Mouse (Mus musculus) v-Abl transformed pro-B cells (cell line): ENCODE data around the gene Prpf39.

ENCODE experiments used
- in situ Hi-C, 2 experiments: fragments of 400-800 bp; cut with MboI; formaldehyde crosslinking; loops; one replicate each; pipeline ENCODE4 v1.15.1; 2025; ENCODE audit not compliant: unreplicated experiment in 2 of 2

The Prpf39 gene

DNA sequence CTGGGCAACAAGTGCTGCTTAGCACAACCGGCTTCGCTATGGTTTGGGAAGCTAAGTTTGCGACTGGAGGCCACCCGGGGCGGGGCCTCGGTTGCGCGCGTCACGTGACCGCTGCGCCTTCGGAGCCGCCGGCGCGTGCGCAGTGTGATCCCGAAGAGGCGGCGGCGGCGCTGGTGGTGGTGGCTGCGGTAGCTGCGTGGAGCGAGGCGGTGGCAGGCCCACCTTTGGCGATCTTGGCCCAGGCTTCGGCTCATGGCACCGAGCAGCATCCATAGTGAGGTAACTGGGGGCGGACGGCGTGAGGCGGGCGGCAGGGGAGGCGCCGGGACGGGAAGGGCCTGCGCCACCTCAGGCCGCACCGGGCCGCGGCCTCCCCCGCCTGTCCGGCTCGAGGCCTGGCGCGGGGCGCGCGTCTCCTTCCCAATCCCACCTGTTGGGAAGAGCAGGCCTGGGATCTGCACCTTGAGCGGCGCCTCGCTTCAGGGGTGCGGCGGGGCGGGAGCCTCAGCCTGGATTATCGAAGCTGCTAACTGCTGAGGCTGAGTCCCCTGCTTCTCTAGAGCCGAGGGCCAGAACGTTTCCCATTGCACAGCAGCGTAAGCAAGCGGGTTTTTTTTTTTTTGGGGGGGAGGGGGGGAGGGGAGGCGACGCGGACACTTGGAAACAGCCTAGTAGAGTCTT, at the start of gene Prpf39:
Gene Prpf39 (plus strand): TSS at position 144 of the 681 bp plus-strand sequence.
- in situ Hi-C loops, result no loop called here

DNA sequence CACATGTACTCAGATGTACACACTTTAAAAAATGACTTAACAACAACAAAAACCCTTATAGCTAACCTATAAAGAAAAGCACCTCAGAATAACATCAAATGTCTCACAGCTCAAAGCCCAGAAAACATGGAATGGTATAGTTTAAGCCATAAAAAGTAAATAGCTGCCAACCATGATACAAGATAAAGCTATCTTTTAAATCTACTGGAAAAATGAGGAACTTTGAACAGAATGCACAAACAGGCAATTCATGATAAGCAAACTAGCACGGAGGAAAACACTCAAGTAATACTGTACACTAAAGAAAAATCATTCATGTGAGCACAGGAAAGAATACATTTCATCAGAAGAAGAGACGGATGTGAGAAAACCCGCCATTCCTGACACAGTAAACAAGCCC, 28.4 kb upstream of the Prpf39 start:
- in situ Hi-C loops, result no loop called here

DNA sequence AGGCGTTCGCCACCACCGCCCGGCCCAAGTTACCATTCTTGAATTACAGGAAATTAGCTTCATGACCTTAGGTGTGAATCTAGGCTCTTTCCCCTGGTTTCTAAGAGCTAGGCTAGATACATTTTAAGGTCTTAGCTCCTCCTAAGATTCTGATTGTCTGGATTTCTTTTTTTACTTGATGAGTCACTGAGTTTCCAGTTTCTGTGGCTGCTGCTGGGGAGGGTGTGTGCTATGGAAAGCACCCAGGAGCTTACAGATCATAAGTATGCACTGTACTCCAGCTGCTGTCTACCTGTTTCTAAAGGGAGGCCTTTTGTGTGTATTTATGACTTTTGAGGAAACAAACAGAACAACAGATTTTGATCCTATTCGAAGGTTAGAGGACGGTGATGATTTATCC, 13.3 kb upstream of the Prpf39 start:
- in situ Hi-C loops, result no loop called here

DNA sequence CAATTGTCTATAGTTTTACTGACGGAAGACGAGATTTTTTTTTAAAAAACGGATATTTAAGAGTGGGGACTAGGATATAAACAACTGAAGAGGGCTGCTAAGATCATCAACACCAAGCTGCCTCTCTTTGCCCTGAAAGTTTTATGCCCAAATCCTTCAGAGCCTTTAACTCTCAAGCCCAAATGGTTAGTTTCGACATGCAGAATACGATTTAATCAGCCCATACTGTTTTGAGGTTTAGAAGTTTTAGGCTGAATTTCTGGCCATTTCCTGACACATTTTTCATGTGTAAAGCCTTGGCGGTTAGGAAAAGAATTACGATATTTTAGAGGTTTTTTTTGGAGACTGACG, 319 bp upstream of the Prpf39 start:
- in situ Hi-C loops, result no loop called here

DNA sequence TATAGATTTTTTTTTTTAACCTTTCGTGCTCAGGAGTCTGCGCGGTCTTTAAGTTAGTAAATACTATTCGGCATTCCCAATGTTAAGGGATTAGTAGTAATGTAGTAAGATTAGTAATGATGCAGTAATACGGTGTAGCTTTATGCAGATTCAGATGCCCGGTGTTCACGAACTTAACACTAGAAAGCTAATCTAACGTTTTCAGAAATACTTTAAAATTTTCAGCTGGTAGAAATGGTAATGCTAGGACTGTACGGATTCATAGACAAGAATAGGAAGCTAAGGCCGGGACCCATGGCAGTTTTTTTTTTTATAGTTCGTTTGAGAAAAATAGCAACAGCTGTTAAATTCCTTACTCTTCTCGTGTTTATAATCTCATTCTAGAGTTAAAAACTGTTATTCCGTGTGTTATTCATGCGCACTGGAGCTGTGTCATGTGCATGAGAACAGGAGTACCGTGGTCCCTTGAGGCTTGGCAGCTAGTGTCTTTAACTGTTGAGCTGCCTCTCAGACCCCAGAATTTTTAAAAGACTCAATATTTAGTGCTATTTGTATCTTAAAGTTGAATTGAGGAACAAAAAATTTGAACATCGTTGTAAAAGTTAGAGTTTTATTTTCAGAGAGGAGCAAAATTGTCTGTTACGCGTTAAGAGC, 886 bp downstream of the Prpf39 start:
- in situ Hi-C loops, result no loop called here

DNA sequence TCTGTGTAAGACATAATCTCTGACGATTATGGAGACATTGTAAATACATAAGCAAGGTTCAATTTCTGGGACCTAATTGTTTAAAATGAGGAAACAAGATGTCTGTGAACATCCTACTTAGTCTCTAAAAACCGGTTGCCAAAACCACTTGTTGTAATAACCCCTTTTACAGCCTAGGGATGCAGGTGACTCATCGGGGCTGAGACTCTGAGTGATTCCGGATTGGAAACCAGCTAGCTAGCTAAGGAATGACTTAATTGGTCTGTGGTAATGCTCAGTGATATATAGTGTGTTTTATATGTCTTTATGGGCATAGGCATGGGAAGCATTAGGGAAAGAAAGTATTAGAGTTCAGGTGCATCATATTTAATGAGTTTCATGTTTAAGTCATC, 1.4 kb downstream of the Prpf39 start:
- in situ Hi-C loops, result no loop called here

DNA sequence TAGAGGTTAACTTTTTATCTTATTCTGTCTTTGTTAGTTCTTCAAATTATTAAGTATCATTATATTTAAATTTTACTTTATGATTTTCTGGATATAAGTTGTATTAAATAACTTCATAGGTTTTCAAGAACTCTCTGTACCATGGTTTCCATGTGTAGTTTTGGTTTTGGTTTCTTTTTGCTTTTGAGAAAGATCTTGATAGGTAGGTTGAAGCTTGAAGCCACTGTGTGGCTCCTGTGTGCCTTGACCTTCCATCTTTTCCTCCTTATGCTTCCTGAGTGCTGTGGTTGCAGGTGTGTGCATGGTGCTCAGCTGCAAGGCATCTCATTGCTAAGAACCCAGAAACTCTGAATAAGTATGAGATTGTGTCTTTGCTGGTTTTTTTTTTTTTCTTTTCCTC, 12.7 kb downstream of the Prpf39 start:
- in situ Hi-C loops, result no loop called here

DNA sequence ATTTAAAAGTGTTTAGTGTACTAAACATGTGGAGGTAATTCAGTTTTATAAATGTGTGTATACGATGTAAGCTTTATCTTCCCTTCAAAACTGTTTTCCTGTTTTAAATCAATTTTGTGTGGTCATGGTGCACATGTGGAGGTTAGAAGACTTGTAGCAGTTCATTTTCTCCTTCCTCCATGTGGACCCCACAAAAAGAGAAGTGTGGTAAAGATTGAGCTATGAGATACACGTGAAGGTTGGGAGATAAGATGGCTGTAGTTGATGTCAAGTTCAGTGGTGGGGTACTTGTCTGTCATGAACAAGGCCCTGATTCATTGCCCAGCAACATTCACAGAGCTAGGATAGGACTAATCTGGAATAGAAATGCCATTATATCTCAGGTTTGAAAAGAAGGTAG, 22.1 kb downstream of the Prpf39 start:
- in situ Hi-C loops, result no loop called here

DNA sequence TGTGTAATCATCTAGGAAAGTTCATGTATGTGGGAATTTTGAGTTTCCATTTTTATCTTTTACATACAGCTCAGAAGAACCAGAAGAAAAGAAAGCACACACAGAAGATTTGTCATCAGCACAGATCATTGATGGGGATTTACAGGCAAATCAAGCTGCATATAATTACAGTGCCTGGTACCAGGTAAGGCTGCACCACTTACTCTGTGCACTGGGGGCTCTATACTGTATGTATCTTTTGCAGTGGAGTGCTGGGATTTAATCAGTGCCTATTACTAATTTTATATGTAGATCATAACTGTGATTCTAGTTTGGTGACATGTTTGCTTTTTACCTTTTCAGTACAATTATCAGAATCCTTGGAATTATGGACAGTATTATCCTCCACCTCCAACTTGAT, 24.9 kb downstream of the Prpf39 start:
- in situ Hi-C loops, result no loop called here

DNA sequence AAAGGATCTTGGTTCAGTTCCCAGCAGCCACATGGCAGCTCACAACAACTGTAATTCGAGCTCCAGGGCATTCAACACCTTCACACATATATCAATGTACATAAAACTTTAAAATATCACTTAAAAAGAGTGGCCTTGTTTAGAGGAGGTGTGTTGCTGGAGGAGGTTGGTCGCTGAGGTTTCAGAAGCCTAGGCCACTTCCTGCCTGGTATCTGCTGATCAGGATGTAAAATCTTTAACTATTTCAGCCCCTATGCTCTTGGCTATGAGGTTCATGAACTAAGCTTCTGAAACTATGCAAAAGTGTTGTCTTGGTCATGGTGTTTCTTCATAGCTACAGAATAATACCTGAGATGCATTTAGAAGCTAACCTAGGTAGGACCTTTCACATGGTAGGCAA, 29.1 kb downstream of the Prpf39 start:
- in situ Hi-C loops, result no loop called here

DNA sequence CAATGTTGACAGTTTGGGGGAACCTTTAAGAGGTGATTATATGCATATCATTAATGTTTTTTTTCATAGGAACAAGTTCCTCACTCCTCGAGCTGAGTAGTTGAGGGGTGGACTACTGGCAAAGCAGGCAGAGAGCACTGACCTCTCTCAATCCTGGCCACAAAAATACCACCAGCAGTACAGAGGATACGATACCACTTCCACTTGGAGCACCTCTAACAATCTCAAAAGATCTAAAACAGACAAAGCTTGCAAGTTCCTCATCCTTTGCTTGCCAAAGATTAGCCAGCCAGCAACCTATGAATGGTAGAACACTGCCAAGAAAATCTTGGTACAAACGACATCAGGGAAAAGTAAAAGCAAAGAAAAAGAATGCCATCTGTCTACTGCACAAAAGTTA, 30.1 kb downstream of the Prpf39 start:
- in situ Hi-C loops, result no loop called here

DNA sequence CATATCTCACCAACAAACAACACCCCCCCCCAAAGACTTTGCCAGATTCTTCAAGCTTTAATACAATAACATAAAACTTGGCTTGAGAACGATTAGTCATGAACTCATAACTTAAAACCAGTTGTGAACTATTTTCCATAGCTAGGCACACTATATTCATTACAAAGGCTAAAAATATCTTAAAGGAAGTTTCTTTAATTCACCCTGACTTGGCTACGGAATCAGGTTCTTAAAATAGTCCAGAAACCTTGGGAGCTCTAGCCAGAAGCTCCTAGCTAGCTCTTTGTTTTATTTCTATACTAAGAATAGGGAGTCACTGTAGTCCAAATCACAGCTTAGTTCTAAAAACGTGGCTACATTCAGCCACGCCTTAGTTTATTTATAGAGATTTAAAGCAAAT, 32.3 kb downstream of the Prpf39 start:
- in situ Hi-C loops, result no loop called here

DNA sequence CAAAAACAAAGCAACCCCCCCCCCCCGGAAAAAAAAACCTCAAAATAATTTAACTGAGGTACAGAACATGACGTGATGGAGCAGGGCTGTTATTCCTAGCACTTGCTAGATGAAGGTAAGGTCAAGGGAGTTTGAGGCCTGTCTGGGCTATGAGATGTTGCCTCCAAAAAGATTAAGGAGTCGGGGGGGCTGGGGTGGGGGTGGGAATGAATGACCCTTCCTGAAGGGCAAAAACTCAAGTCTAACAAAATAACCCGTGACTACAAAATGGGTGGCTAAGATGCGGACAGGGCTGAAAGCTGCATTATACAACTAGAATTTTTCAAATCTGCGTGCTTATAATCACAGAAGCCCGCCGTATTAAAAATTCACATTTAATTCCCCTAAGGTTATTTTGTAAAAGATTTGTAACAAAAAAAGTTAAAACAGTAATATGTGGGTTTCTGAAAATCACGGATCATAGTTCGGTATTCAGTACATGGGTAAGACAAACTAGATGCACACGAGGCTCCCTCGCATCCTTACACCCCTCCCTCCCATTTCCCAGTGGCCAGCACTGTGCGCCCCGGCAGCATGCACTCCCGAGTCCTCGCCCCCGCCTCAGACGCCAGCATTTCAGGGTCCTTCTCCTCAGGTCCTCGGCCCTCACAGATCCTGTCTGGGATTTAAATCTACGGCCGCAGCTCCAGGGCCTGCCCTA, 36.9 kb downstream of the Prpf39 start:
- in situ Hi-C loops, result loop anchor here (5.0 to 10.0 kb wide), 2 partner anchors 106 to 108 kb away; partner anchors contain the start of genes Klhl28 (in 2 of the 2) and Togaram1 (in 2 of the 2)

DNA sequence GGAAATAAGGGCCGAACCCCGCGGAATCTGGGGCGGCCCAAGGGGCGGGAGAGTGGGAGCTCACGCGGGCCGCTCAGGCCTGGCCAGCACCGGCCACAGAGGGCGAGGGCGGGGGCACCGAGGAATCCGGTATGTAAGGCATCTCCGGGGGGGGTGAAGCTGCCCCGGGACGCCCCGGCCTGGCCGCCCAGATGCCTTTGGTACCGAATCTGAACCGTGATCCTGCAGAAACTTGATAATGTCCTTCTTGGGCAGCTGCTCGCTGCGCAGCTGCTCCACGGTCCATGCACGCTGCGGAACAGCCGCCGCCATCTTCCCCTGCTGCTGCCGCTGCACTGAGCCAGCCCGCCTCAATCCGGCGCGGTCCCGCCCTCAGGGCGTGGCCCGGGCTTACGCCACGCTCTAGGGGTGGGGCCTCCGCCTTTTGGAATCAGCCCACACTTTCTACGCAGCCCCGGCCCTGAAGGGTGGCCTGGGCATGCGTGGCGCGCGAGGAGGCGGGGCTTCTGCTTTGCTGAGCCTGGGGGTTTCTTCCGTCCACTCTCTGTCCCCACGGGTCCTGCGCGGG, 37.6 kb downstream of the Prpf39 start, which contains the start of gene Fkbp3:
Gene Fkbp3 (minus strand): TSS at position 397 of the 568 bp plus-strand sequence.
- in situ Hi-C loops, result loop anchor here (5.0 to 10.0 kb wide), 2 partner anchors 106 to 109 kb away; partner anchors contain the start of genes Klhl28 (in 2 of the 2) and Togaram1 (in 2 of the 2)

DNA sequence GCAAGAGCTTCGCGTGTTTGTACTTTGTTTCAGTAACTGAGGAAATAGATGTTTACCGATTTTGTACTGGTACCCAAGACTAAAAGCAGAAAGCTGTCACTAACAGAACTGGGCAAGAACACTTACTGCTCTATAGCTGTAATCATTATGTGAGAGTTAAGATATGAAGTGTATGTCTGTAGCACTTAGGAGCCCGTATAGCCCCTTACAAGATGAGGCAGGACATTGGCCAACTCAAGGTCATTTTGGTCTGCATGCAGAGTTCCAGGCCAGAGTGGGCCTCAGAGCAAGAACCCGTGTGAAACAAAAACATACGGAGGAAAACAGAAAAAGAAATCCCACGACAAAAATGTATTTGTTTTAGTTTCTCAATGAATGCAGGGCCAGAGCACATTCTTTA, 38.5 kb downstream of the Prpf39 start:
- in situ Hi-C loops, result loop anchor here (5.0 to 10.0 kb wide), 2 partner anchors 107 to 110 kb away; partner anchors contain the start of genes Klhl28 (in 2 of the 2) and Togaram1 (in 2 of the 2)

DNA sequence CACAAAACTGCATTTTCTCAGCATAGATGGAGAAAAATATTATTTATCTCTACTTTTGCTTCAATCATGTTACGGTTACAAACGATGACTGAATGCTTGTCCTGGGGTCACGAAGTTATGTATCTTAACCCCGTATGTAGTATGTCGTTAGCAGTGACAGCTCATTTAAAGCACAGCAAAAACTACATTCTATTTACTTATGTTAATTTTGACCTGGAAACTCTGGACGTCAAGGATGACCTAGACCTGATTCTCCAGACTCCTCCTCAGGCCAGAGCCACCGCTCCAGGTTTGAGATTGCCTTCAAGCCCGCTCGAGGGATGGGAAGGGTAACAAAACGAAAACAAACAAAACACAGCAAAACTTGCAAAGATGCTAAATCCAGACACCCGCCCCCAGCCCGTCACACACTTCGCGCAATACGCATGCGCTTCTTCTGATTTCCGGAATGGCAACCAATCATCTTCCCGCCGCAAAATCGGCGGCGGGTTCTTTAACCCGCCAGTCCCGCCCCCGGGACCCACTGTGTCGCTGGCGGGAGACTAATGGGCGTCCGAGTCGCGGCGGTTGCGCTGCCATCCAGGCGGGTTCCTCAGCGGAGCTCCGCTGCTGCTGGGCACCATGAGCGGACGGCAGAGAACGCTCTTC, 39.1 kb downstream of the Prpf39 start, which contains the start of gene Fancm:
Gene Fancm (plus strand): TSS at position 519 of the 648 bp plus-strand sequence.
- in situ Hi-C loops, result loop anchor here in 1 of 2 experiments (10.0 kb wide), 1 partner anchor 110 kb away; the partner anchor contains the start of genes Klhl28 and Togaram1

DNA sequence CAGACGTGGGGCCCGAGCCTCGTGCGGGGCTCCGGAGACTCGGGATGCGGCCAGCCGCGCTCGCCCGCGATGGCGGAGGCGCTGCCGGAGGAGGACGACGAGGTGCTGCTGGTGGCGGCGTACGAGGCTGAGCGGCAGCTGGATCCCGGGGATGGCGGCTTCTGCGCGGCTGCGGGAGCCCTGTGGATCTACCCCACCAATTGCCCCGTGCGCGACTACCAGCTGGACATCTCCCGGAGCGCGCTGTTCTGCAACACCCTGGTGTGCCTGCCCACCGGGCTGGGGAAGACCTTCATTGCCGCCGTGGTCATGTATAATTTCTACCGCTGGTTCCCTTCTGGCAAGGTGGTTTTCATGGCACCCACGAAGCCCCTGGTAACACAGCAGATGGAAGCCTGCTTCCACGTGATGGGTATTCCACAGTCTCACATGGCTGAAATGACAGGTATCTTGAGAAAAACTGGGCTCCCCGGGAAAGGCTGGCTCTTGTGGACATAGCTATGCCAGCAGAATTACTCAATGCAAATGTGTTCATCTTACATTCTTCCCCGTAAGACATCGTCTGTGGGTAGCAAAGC, 39.7 kb downstream of the Prpf39 start:
- in situ Hi-C loops, result loop anchor here in 1 of 2 experiments (10.0 kb wide), 1 partner anchor 111 kb away; the partner anchor contains the start of genes Klhl28 and Togaram1

DNA sequence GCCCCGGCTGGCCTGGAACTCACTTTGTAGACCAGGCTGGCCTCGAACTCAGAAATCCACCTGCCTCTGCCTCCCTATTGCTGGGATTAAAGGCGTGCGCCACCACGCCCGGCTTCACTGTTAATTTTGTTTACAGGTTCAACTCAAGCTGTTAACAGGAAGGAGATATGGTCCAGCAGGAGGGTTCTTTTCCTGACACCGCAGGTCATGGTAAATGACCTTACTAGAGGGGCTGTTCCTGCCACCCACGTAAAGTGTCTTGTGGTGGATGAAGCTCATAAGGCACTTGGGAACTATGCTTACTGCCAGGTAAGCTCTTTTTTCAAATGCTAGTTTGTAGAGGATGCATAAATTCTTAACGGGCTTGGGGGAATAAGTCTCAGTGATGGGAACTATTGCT, 40.8 kb downstream of the Prpf39 start:
- in situ Hi-C loops, result loop anchor here in 1 of 2 experiments (10.0 kb wide), 1 partner anchor 112 kb away; the partner anchor contains the start of genes Klhl28 and Togaram1

DNA sequence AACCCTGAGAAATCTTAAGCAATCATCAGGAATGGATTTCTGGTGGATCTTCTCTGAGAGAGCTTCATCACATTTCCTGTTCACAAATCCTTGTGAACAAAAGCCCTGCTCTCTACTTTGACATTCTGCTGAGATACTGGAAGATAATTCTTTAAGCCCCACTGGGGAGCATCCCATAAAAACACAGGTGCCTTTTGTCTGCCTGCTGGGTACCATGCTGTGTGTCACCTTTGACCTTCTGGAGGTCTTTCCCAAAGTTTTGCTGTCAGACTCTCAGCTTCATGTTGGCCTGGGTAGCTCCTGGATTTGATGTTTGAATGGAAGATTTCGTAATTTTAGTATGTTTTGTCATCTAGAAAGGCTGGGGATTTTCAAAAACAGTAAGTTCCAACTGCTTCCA, 72.6 kb downstream of the Prpf39 start:
- in situ Hi-C loops, result no loop called here

DNA sequence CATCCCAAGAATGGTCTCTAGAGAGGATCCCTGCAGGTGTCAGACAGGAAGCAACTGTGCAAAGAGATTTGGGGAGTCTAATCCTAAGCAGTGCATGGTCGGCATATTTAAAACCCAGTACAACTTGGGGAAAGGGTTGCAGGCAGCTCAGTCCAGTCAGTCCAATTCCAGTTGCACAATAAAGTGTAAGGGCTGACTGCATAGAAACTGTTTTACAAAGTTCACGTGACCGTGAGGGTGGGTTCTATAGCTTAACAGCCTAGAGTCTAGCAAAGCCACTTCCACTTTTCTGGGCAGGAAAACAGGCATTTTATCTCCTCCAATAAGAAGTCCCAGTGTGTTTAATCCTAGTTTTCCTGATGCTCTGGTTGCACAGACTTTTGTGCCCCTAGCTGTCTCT, 75.4 kb downstream of the Prpf39 start:
- in situ Hi-C loops, result no loop called here
